Mouse (Mus musculus) midbrain, postnatal 0 days (tissue): ENCODE measurements around the gene Ttc21a. TPM values are rescaled to one million over a fixed set of nuclear protein-coding genes. Genes with fewer than 3 reads are reported as not detected.
A peak's percentile ranks its signal among the peaks of the same experiment; 100 is the strongest.
"Not testable (repeated sequence)": the region's sequence is repeated elsewhere in the genome, so short reads cannot be mapped to it uniquely, and the experiment has no call there.

ENCODE experiments used
- ATAC-seq: fragments of 200-750 bp; cut with Nextera tagmentation; 2 replicates; pipeline ENCODE4 v1.8.0; 2017; ENCODE audit warnings: moderate number of reproducible peaks, mild to moderate bottlenecking, moderate TSS enrichment, moderate library complexity; ENCODE audit not compliant: low FRiP score
- DNase-seq: peaks from one replicate; pipeline ENCODE4 v3.0.0-alpha.2; 2015; ENCODE audit warnings: low spot score
- H3K27ac ChIP-seq: fragments of 300-500 bp; sonication (generic); 2 replicates; pipeline ENCODE4 v1.5.1; 2014; ENCODE audit warnings: low read depth, mild to moderate bottlenecking, low read length, mixed read lengths
- H3K27me3 ChIP-seq: fragments of 300-500 bp; sonication (generic); 2 replicates; pipeline ENCODE4 v1.6.1; 2014; ENCODE audit warnings: low read length, control low read depth, mixed read lengths; ENCODE audit not compliant: insufficient read depth
- H3K36me3 ChIP-seq: fragments of 300-500 bp; sonication (generic); 2 replicates; pipeline ENCODE4 v1.6.1; 2014; ENCODE audit warnings: low read length, control low read depth, mixed read lengths; ENCODE audit not compliant: insufficient read depth
- H3K4me1 ChIP-seq: fragments of 300-500 bp; sonication (generic); 2 replicates; pipeline ENCODE4 v1.6.1; 2014; ENCODE audit warnings: mild to moderate bottlenecking, control low read depth, antibody characterized with exemption, low read length, mixed read lengths; ENCODE audit not compliant: insufficient read depth
- H3K4me2 ChIP-seq: fragments of 300-500 bp; sonication (generic); 2 replicates; pipeline ENCODE4 v1.6.1; 2014; ENCODE audit warnings: low read depth, mild to moderate bottlenecking, low read length, mixed read lengths; ENCODE audit not compliant: poor library complexity, severe bottlenecking
- H3K4me3 ChIP-seq: fragments of 300-500 bp; sonication (generic); 2 replicates; pipeline ENCODE4 v1.5.1; 2014; ENCODE audit warnings: low read depth, mild to moderate bottlenecking, low read length, moderate library complexity
- H3K9ac ChIP-seq: fragments of 300-500 bp; sonication (generic); replicated peaks from 2 replicates; pipeline ENCODE4 v1.6.1; 2014; ENCODE audit warnings: mild to moderate bottlenecking, low read length, moderate library complexity, mixed read lengths; ENCODE audit not compliant: poor library complexity, severe bottlenecking
- H3K9me3 ChIP-seq: fragments of 300-500 bp; sonication (generic); 2 replicates; pipeline ENCODE4 v1.6.1; 2016; ENCODE audit warnings: low read length, control low read depth
- CTCF ChIP-seq: IDR thresholded peaks from 2 replicates; pipeline ENCODE4 v1.5.1; 2016; ENCODE audit warnings: antibody characterized with exemption, mild to moderate bottlenecking
- WGBS: fragments of 180-500 bp; shearing (Covaris S2); extraction: QIAGEN DNeasy Blood & Tissue Kit; methylation state at CpG from one replicate; pipeline ENCODE4 v1.1.7; 2014; 5-methylcytosine and 5-hydroxymethylcytosine counted together
- polyA plus RNA-seq: library from polyadenylated mRNA; unstranded; fragments of >200 nt; fragmentation: Nextera tagmentation; extraction: Ambion mirVana; gene quantifications from 2 replicates; pipeline ENCODE4 v1.2.1, GENCODE M21; 2015
- total RNA-seq: library from RNA; depleted of rRNA; stranded (reverse); fragments of >200 nt; gene quantifications from 2 replicates; pipeline ENCODE4 v1.2.3, GENCODE M21; 2014

Gene Ttc21a
- total and polyA plus RNA-seq, 2 experiments from 2014 or later, result 1.4 to 4.6 TPM

- Histone ChIP-seq H3K9ac (no peak overlapping the region), H3K4me3 (no peak overlapping the region), H3K27me3 (no peaks in the 10 kb centered on the region), H3K4me1 (no peaks in the 10 kb centered on the region), H3K27ac (no peak overlapping the region), H3K4me2 (no peak overlapping the region), H3K9me3 (no peaks in the 10 kb centered on the region), H3K36me3 (no peaks in the 10 kb centered on the region)
- WGBS, result 84% methylated on average over 7 of the region's 7 CpGs
- TF ChIP-seq CTCF, result no peak
- ATAC-seq (no peak), DNase-seq (no peak)
Observed at GRCm38 (mm10) chr9:120009226-120009841, 71.9 kb downstream of the Ttc21a start.

GRCm38 (mm10) chr9:120009871-120010270 is 72.5 kb downstream of the Ttc21a start:
- ATAC-seq (no peak), DNase-seq (no peak)
- Histone ChIP-seq H3K9me3 (no peaks in the 10 kb centered on the region), H3K27ac (no peak overlapping the region), H3K4me3 (no peak overlapping the region), H3K4me1 (no peaks in the 10 kb centered on the region), H3K9ac (no peak overlapping the region), H3K27me3 (no peaks in the 10 kb centered on the region), H3K4me2 (no peak overlapping the region), H3K36me3 (no peaks in the 10 kb centered on the region)
- WGBS, result 95% methylated on average over 3 of the region's 3 CpGs
- TF ChIP-seq CTCF, result no peak

GRCm38 (mm10) chr9:120010781-120011511 is 73.5 kb downstream of the Ttc21a start:
- Histone ChIP-seq H3K4me3 (peak overlapping the region; percentile 43), H3K27me3 (0 out of 2 replicates have a peak, but pooled peaks cover 2% of the 10 kb centered on the region), H3K9me3 (no peaks in the 10 kb centered on the region), H3K4me2 (peak overlapping the region; percentile 74), H3K4me1 (no peaks in the 10 kb centered on the region), H3K36me3 (no peaks in the 10 kb centered on the region), H3K27ac (peak overlapping the region; percentile 92), H3K9ac (peak overlapping the region; percentile 68)
- TF ChIP-seq CTCF, result no peak
- 2% methylated on average over 58 of the region's 60 CpGs for WGBS
- DNase-seq (peak; percentile 98), ATAC-seq (peak; percentile 93)

- H3K9me3 ChIP-seq, result no peaks in the 10 kb centered on the region
- H3K4me2 ChIP-seq, result peak overlapping the region; percentile 74
- 1% methylated on average over 10 of the region's 10 CpGs for WGBS
- peak; percentile 95 for DNase-seq
- peak; percentile 81 for ATAC-seq
- H3K36me3 ChIP-seq, result no peaks in the 10 kb centered on the region
- peak overlapping the region; percentile 92 for H3K27ac ChIP-seq
- H3K27me3 ChIP-seq, result 0 out of 2 replicates have a peak, but pooled peaks cover 2% of the 10 kb centered on the region
- peak; percentile 92 for TF ChIP-seq CTCF
- peak overlapping the region; percentile 43 for H3K4me3 ChIP-seq
- no peaks in the 10 kb centered on the region for H3K4me1 ChIP-seq
- H3K9ac ChIP-seq, result peak overlapping the region; percentile 68
Observed at GRCm38 (mm10) chr9:120011533-120011932, 74.1 kb downstream of the Ttc21a start.

GRCm38 (mm10) chr9:120012161-120012560 is 74.8 kb downstream of the Ttc21a start:
- H3K4me1 ChIP-seq, H3K4me3 ChIP-seq, H3K36me3 ChIP-seq, H3K4me2 ChIP-seq, DNase-seq, H3K27me3 ChIP-seq, ATAC-seq, H3K9ac ChIP-seq, H3K9me3 ChIP-seq: not testable (repeated sequence)
- 86% methylated on average over 6 of the region's 6 CpGs for WGBS
- 0 out of 2 replicates have a peak overlapping the region, but pooled peaks have one; percentile 92 for H3K27ac ChIP-seq

GRCm38 (mm10) chr9:120012781-120013180 is 75.4 kb downstream of the Ttc21a start:
- 94% methylated on average over 5 of the region's 5 CpGs for WGBS
- no peak for ATAC-seq
- DNase-seq, result no peak

More at GRCm38 (mm10) chr9:120012781-120013180, 75.4 kb downstream of the Ttc21a start:
- H3K9ac ChIP-seq, result no peak overlapping the region
- H3K4me1 ChIP-seq, result no peaks in the 10 kb centered on the region
- no peak overlapping the region for H3K4me3 ChIP-seq
- H3K27ac ChIP-seq, result no peak overlapping the region
- H3K36me3 ChIP-seq, result no peaks in the 10 kb centered on the region
- no peak for TF ChIP-seq CTCF
- no peaks in the 10 kb centered on the region for H3K9me3 ChIP-seq
- no peak overlapping the region for H3K4me2 ChIP-seq
- 0 out of 2 replicates have a peak, but pooled peaks cover 2% of the 10 kb centered on the region for H3K27me3 ChIP-seq
